Mouse (Mus musculus) skeletal muscle tissue, adult 2 months (tissue): Measurements from ENCODE around the gene Nppa.
"Not testable (repeated sequence)": the region's sequence is repeated elsewhere in the genome, so short reads cannot be mapped to it uniquely, and the experiment has no call there.

ENCODE experiments used
- DNase-seq: peaks from one replicate; pipeline ENCODE4 v3.0.0-alpha.2; 2012; ENCODE audit warnings: low read depth, low spot score

Nppa gene

DNA sequence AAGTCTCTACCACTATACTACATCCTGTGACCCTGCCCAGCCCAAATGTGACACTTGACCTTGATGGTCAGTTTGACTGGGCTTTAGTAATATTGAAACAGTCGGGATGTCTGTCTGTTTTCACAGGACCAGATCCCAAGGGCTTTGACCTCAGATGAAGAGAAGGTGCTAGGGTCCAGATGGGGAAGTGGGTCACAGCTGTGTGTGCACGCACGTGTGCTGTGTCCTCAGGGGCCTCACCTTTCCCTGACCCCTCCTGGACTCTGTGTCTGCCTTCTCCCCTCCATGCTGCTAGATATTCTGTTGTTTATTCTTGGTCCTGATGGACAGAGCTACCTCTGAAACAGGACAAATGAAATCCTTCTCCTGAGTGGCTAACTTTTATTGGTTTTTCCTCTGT is 10.8 kb downstream of the Nppa start:
- no peak for DNase-seq

DNA sequence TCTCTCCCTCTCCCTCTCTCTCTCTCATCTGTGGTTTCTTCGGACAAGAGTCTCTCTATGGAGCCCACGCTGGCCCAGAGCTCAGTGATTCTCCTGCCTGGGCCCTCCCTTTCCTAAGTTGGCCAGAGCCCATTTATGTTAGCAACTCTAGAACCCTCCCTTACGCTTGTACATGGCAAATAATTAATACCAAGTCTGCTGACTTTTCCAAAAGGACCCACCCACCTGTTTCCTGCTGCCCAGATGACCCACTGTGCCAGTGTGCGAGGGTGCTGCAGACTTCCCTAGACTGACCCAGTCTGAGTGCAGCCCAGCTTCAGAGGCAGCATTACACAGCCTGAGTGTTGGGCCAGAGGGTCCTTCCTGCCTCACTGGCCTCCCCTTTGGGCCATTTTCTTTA is 11.7 kb downstream of the Nppa start:
- DNase-seq = no peak

DNA sequence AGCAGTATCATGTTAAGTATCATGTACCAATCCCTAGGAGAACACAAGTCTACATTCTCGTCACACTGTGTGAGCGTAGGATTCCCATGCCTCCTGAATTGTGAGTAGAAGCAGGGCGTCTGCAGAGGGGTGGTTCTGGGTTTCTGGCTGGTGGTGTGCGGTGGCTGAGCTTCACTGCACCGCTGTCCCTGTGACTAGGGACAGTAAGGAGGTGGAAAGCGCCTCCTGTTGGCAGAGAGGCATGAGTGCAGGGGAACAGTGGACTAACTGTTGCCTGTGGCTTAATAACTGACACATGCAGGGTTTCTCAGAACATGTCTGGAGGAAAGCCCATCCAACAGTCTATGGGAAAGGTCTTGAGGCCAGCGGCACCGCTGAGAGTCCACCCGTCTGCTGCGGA is 14.9 kb downstream of the Nppa start:
- DNase-seq = no peak

DNA sequence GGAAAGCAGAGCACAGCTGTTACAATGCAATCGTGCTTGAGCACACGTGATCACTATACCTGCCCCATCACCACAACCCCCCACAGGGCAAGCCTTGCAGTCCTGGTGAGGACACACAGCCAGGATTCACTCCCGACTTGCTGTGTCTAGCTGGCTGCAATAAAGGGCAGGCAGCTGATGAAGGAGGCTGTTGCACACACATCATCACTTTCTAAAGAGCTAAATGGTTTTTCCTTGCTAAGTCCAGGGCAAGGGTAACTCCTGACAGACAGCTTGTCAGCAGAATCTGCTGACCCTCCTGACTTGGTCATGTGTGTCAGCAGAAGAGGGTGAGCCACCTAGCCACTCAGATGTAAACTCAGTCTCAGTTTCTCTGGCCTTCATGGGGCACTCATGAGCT is 16.5 kb downstream of the Nppa start:
- no peak for DNase-seq

DNA sequence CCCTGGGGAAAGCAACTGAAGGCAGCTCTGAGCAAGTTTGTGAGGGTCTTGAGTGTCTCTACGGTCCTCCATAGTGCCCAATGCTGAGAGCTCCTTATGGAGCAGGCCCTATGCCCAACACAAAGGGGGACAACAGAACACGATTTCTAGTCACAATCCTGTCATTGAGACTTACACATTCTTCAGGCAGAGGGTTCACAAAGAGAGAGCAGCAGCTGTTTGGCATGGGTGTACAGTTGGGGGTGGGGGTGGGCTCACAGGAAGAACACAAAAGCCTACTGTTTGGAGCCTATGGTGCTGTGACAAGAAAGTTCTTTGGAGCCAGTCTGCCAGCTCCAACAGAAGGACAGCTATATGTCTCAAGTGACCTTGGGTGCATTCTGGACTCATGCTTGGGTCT is 17.9 kb downstream of the Nppa start:
- DNase-seq = no peak

DNA sequence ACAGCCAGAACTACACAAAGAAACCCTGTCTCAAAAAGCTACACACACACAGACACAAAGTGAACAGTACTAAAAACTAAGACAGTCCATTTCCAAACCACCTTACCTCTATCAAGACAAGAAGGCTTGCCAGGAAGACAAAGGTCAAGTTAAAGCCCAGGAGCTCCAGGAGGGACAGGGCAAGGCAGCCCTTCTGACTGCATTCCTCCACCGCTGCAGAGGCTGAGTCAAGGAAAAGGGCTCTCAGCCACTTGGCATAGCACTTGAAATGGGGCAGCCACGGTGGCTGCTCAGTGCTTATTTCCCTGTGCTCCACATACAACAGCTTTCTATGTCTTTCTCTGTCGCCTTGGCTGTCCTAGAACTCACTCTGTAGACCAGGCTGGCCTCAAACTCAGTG is 23.5 kb downstream of the Nppa start:
- DNase-seq = no peak

DNA sequence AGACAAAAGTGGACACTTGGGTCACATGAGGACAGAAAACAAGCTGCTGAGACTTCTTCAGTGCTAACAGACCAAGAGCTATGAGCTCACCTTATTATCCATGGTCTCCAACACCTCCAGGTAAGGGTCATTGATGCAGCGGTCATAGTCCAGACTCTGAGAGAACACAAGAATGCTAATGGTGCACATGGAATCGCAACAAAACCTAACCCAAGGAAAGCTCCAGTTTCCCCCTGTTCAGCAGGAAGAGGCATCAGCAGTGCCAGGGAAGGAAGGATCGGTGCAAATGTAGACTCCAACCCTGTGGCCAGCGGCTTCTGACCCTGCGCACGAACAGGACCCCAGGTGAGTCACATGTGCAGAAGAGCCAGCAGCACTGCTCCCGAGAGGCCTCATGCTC is 28.8 kb downstream of the Nppa start:
- DNase-seq = no peak

DNA sequence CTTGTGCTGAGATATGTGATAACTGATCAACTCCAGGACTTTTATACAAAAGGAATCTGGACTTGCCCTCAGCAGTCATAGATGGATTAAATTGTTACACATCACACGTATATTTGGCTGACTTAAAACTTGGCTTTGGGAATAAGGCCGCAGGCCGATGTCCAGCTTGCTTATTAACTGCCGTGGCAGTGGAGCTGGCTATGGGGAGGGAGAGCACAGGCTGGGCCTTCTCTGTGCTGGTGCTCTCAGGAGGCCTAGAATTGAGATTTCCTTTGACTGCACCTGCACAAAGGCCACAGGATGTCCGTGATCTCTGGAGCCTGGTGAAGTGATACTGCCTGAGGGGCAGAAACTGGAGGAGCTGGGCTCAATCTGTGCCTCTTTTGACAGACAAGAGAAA is 30.0 kb downstream of the Nppa start:
- DNase-seq = no peak

DNA sequence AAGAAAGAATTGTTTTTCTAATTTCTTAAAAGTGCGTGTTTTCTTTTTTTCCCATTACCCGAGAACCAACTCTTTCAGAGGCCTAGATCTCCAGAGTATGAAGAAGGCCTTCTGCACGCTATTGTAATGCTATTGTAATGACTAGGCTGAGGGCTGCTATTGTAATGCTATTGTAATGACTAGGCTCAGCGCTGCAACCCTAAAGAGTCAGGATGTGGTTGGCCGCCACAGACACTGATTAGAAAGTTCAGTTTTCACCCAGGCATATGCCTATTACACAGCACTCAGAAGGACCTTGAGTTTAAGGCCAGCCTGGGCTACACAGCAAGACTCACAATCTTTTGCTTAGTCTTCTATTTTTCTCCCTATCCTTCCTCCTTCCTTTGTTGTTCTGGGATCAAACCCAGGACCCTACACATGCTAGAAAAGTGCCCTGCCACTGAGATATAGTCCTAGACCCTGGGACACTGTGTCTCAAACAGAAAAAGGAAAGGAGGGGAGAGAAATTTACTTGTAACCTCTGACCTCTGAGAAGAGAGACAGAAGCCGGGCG is 33.4 kb downstream of the Nppa start:
- no peak for DNase-seq

DNA sequence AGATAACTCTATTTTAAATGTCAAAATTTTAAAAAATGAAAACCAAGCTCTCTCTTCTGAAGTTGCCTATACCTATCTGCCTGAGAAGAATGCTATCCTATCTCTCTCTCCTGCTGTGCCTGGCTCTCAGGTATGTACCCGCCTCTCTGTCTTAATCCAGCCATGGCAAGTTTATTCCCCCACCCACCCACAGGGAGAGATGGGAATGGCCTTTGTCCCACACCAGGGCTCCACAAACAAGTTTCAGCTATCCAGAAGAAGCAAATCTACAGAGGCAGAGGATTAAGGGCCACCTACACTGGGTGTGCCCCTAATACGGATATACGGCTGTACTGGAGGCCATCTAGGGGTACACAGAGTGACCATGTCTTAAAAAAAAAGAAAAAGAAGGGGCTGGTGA is 34.9 kb downstream of the Nppa start:
- no peak for DNase-seq

DNA sequence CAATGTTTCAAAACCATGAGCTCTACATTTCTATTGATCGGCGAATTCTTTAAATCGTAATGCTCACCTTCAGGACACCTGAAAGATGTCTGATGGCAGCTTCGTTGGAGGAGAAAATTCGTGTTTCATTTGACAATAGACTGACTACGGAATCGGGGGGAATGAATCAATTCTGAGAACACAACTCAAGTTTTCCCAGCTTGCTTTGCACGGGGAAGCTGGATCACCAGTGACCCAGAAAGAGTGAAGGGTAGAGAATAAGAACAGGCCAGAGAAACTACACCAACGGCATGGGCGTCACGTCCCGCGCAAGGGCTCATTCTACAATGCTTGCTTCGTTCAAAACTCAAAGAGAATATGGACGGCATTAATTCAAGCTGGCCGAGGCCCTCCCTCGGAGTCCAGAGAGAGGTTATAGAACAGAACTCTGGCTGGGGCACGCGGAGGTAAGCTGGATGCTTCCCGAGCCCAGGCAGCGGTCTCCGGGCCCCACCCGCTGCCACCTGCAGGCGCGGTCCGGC is 37.6 kb downstream of the Nppa start:
- no peak for DNase-seq

DNA sequence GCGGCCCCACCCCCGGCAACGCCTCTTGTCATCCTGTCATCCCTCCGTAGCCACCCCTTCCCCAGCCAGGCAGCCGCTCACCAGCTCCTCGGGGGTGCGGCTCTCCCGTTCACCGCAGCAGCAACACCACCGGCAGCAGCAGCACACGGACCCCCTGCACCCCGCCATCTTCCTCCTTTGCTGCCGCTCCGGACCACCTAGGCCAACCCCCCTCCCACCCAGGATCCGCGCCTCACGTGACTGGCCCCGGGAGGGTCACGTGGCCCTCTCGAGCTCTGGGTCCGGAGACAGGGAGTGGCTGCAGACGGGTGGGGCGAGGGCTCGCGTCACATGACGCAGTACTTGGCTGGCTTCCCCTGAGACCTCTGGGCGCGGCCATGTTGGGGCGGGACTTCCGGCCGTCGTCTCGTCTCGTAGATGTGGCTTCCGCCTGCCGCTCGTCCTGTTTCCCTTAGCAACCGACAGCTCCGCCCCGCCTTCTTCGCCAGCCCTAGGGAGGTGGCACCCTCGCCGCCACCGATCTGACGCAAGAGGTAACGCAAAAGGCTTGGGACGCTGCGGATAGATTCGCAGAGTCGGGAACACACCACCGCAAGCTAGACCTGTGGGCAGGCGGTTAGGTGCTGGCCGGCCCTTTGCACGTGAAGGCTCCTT is 38.2 kb downstream of the Nppa start, which contains the start of the genes Clcn6 and Mthfr:
TSS of gene Clcn6 (minus strand) at position 222 of the 654 bp plus-strand sequence.
TSS of gene Mthfr (plus strand) at position 478 of the 654 bp plus-strand sequence.
- peak; percentile 99 for DNase-seq

DNA sequence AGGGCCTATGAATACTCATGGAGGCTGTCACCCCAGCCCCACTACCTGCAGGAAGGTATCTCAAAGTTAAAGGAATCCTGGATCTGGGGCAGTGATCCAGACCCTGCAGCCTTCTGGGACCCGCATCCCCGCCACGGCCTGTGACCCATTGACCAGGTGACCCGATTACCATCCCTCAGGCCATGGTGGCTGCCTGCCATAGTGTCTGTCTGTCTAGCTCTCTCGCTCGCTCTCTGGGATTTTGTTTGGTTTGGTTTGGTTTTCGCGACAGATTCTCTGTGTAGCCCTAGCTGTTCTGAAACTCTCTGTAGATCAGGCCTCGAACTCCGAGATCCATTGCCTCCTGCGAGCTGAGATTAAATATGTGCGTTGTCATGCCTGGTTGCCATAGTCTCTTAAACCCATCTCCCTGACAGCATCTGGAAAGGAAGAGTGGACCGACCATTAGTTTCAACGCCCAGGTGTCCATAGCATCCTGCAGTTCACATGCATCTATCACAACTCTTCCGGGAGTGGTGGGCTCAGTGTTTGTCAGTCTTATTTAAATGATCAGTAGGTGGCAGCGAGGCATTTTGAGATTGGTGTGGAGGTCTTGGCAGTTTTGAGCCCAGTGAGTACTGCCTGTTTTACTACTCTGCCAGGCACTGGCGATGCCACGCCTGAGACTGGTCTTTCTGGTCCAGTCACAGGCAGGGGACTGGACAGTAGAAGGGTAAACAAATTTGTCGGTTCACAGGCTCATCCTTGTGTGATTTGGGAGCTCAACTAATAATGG is 38.9 kb downstream of the Nppa start:
- DNase-seq = no peak

DNA sequence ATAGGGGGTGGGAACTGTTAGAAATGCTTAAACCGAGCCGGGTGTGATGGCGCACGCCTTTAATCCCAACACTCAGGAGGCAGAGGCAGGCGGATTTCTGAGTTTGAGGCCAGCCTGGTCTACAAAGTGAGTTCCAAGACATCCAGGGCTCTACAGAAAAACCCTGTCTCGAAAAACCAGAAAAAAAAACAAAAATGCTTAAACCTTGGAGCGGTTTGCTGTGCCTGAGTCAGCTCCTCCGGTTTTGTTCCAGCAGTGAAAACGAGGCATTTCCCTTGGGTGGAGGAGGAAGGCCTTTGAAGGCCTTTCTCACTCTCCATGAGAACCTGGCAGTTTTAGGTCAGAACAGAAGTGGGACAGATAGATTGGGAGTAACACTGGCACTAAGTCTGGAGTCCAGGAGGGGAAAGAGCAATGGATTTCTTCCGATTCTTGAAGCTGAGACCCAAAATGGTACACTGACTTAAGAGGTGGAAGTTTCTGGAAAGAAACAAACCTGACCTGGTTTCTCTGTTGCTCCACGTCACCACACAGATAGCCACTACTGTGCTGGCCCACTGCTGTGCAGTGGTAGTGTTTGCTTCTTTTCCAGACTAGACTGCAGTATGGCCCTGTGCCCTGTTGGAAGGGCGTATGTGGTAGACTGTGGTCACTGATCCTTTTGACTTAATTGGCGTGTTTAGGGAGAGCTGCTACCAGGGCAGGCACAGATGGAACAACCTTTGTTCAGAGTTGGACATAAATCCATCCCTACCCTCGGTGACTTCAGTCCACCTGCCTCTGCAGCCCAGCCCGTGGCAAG is 39.7 kb downstream of the Nppa start:
- DNase-seq = no peak

DNA sequence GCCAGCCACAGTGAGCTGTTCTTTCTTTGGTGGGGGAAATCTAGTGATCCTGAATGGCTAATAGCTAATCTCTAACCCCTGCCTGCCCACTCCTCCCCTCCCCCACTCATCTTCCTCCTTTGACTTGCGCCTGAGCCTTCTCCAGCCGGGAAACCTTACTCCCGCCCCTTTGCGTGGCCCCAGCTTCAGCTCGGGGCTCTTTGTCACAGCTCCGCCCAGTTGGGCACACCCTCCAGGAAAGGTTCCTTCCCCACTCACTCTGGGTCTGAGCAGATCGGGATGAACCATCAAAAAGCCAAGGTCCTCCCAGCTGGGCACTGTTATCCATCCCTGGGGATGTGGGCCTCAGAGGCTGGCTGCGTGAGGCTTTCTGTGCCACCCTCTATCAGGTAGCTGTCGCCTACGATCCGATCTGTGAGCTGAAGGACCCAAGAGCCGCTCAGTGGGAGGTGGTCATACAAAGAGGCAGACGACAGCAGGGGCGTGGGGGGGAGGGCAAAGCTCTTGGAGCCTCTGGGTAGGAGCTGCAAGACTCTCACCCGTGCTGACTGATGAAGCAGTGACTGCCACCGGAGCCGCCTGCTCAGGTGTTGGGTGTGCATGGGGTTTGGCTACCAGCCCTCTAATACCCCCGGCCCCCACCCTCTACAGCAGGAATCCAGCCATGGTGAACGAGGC is 40.5 kb downstream of the Nppa start:
- DNase-seq = peak; percentile 59

DNA sequence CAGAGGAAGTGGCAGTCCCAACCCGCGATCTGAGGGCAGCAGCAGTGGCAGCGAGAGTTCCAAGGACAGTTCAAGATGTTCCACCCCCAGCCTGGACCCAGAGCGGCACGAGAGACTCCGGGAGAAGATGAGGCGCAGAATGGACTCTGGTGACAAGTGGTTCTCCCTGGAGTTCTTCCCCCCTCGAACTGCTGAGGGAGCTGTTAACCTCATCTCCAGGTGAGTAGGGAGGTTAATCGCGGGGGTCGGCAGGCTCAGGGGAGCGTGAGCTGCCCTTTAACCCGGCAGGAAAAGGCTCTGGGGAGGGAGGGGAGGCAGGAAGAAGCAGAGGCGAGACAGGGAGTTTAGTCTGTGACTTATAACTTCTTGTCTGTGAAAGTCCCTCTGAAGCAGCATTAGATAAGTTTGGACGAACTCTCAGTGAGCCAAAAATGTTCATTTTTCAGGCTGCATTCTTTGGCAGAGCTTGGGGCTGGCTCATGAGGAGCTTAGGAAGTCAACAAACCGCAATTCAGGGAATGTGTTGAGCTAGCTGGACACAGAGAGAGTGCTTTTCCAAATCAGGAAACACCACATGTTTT is 41.2 kb downstream of the Nppa start:
- DNase-seq = no peak

DNA sequence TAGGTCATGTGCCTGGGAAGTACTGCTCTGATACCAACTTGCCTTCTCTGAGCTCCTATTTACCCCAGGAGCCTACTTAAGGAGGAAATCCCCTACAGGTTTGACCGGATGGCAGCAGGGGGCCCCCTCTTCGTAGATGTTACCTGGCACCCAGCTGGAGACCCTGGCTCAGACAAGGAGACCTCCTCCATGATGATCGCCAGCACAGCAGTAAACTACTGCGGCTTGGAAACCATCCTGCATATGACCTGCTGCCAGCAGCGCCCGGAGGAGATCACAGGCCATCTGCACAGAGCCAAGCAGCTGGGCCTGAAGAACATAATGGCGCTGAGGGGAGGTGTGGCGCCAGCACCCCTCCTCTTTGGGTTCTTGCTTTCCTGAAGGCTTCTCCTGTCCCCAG is 42.8 kb downstream of the Nppa start:
- DNase-seq = not testable (repeated sequence)

DNA sequence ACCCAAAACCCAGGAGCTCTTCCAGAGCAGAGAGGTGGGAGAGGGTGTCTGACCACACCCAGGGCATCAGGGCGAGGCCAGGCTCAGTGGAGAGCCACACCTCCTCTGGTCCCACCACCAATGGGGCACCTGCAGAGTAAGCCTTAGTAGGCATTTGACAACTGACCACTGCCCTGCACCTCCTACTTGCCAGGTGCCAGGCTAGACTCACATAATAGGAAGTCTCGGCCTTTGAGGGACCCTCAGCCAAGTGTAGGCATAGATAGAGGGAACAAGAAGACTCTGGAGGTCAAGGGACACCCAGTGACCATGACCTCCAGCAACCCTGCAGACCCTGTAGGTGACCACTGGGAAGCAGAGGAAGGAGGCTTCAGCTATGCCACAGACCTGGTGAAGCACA is 43.6 kb downstream of the Nppa start:
- no peak for DNase-seq

DNA sequence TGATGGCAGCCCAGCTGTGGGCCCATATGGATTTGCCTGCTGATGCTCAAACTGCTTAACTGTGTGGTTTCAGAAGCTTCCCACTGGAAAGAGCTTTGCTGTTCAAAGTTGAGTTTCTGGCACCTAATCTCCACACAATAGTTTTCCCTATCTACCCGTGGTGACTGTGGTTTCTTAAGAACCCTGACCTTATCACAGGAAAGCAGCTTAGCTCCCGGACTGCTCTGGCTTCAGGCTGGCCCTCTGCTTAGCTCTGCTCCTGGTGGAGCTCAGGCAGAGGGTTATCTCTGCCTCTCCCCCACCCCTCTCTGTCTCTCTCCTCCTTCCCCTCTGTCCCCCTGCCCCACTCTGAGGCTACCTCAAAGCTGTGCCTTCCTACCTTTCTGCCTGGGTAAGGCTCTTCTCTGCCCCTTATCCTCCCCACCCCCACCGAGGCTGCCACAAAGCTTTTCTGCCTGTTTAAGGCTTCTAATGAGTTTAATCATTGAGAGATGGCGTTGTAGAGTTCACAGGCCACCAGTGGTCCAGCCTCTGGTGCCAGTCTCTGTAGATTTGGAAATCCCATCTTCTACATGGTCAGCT is 46.0 kb downstream of the Nppa start:
- no peak for DNase-seq

DNA sequence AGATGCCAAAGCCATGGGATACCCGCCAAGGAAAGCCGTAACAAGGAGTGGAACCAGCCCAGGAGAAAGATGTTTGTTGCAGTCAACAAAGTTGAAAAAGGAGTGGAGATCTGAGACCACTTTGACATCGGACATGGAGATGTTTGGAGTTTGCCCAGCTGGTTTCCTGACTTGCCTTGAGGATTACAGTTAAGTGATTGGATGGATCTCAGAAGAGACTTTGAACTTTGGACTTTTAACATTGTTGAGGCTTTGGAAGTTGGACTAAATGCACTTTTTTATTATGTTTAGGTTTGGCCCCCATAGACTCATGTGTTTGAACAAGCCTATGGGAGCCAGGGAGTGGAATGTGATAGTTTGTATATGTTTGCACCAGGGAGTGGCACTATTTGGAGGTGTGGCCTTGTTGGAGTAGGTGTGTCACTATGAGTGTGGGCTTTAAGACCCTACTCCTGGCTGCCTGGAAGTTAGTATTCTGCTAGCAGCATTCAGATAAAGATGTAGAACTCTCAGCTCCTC is 49.9 kb downstream of the Nppa start:
- not testable (repeated sequence) for DNase-seq
